Mouse (Mus musculus) inflammation-experienced regulatory T-cells, adult 6 months (primary cell): ENCODE results near the gene Col26a1. TPM values are rescaled to one million over a fixed set of nuclear protein-coding genes. Genes with fewer than 3 reads are reported as not detected.

ENCODE experiments used
- ATAC-seq: one replicate; pipeline ENCODE4 v1.8.0; 2017
- polyA plus RNA-seq, 3 experiments: library from polyadenylated mRNA; unstranded; fragments of 100-300 nt; shearing (Covaris generic); gene quantifications; one replicate each; pipeline ENCODE4 v1.2.1; 2017

Col26a1 gene
- polyA plus RNA-seq: not detected

DNA sequence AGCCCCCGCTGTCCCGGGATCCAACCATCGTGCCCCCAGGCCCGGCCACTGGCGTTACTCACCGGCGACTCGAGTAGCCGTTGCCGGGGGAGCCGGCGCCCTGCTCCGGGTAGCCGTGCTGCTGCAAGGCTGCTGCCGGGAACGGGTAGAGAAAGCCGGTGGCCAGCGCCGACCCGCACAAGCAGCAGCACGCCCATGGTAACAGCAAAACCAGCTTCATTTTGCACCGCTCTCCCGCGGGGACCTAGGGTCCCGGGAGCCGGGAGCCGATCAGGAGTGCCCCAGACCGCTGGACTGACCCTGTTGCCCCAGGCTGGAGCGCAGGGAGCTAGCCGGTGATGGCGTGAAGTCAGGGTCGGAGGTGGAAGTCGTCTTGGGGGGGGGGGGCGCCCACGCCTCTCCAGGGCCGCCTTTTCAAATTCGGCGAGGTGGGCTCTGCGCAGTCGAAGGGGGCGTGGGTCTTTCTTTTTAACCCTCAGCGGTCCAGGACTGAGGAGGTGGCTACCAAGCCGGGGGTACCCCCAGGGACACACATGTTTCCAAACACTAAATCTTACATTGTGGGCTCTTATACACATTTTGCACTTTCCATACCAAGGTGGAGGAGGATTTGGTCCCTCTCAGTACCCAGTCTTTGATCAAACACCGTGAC is at the start of gene Col26a1:
Col26a1 (minus strand) TSS at position 422 of the 652 bp plus-strand sequence.
- ATAC-seq: no peak

- ATAC-seq: no peak
Observed at GRCm38 (mm10) chr5:136931896-136932295, 48.9 kb upstream of the Col26a1 start.

DNA sequence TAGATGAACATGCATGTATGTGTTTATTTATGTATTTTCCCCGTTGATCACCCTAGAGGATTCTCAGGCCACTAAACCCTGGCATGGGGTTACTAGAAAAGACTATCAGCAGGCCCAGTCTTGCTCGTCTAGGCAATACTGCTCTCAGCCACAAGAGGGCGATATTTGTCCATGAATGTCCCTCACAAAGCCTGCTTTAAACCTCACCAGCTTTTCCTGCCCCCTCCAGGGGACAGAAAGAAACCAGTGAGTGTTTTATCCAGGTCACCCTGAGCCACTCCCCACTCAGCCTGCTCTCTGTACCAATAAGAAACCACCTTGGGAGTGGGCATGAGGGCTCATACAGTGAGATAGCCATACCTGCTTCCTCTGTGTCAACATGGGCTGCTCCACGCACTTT is 46.1 kb upstream of the Col26a1 start:
- ATAC-seq: peak; percentile 46

GRCm38 (mm10) chr5:136923751-136924478 is 40.9 kb upstream of the Col26a1 start:
- ATAC-seq: no peak

GRCm38 (mm10) chr5:136922830-136923229 is 39.8 kb upstream of the Col26a1 start:
- no peak for ATAC-seq

- ATAC-seq: no peak
Observed at GRCm38 (mm10) chr5:136919546-136920301, 36.7 kb upstream of the Col26a1 start.

DNA sequence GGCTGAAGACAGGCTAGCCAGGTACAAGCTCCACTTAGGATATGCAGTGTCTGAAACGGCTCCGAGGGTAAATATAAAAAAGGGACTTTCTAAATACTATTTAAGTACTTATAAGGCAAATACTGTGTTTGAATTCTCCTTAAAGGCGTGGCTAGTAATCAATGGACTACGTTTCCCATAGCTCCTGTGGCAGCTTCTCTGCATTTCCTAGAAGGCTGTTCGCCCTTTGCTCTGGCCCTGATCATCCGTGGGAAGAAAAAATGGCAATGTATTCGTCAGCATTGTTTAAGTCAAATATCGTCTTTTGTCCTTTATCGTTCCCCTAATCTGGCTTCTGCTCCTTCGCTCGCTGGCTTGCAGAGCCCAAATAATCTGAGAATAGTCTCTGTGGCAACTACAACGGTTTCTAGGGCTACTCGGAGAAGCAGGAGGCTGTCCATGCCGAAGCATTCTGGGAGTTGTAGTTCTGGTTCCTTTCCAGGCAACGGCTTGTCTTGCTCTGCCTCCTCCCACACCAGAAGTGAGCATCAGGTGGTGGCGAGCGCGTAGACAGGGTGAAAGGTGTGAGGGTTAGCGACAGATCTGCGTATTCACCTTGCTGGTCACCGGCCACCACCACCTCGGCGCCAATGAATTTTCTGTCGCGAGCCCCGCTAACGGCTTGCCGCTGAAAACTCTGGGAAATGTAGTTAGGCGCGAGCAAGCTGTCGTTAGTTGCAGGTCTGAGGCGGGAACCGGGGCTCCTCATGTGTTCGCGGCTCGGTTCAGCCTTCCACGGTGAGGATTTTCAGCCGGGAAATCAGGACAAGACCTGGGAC is 35.9 kb upstream of the Col26a1 start:
- peak; percentile 96 for ATAC-seq

- ATAC-seq: no peak
Observed at GRCm38 (mm10) chr5:136917613-136918242, 34.7 kb upstream of the Col26a1 start.

- no peak for ATAC-seq
Observed at GRCm38 (mm10) chr5:136914183-136914582, 31.2 kb upstream of the Col26a1 start.

- ATAC-seq: peak; percentile 97
Observed at GRCm38 (mm10) chr5:136907991-136908857, 25.2 kb upstream of the Col26a1 start, which contains the start of gene Ift22. Gene Ift22 (plus strand): TSS chr5:136908150.

GRCm38 (mm10) chr5:136907587-136907986 is 24.6 kb upstream of the Col26a1 start:
- ATAC-seq: no peak

- no peak for ATAC-seq
Observed at GRCm38 (mm10) chr5:136905630-136906029, 22.6 kb upstream of the Col26a1 start.

DNA sequence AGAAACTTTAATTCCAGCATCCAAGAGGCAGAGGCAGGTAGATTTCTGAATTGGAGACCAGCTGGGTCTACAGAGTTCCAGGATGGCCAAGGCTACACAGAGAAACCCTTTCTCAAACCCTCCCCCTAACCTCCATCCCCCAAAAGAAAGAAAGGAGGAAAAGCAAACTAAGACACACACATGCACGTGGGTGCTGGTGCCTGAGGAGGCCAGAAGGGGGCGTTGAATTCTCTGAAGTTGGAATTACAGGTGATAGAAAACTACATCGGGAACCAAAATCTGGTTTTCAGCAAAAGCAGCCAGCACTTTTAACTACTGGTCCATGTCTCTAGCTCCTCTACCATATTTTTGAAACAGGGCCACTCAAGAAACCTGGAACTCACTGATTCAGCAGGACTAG is 21.6 kb upstream of the Col26a1 start:
- no peak for ATAC-seq

GRCm38 (mm10) chr5:136895529-136895963 is 12.5 kb upstream of the Col26a1 start:
- no peak for ATAC-seq

DNA sequence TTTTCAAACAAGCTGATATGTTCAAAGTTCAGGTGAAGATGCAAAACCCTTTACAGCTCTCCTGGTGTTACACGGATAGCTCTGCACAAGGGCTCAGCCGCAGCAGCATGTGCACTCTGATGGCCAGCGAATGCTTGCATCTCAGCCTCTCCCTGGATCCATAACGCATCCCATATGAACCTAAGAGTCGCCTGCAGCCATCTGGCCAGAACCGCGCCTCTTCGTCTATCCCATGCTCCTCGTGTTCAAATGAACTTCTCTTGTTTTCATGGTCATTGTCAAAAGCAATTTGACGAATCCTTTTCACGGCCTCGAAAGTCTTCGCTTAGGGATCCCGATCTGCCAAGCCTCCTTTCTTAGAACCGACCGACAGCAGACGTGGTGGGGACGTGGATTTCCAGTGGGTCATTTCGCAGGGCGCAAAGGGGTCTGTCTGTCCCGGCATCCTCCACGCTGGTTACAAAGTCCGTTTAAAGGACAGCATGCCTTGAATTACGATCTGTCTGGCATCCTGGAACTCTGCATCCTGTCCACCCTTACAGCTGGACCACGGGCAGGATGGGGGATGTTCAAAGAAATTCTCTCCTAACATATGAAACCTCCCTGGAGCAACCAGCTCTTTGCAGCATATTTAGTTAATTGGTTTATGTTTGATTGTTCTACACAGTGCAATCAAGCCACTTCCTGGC is 12.0 kb upstream of the Col26a1 start:
- ATAC-seq: no peak

DNA sequence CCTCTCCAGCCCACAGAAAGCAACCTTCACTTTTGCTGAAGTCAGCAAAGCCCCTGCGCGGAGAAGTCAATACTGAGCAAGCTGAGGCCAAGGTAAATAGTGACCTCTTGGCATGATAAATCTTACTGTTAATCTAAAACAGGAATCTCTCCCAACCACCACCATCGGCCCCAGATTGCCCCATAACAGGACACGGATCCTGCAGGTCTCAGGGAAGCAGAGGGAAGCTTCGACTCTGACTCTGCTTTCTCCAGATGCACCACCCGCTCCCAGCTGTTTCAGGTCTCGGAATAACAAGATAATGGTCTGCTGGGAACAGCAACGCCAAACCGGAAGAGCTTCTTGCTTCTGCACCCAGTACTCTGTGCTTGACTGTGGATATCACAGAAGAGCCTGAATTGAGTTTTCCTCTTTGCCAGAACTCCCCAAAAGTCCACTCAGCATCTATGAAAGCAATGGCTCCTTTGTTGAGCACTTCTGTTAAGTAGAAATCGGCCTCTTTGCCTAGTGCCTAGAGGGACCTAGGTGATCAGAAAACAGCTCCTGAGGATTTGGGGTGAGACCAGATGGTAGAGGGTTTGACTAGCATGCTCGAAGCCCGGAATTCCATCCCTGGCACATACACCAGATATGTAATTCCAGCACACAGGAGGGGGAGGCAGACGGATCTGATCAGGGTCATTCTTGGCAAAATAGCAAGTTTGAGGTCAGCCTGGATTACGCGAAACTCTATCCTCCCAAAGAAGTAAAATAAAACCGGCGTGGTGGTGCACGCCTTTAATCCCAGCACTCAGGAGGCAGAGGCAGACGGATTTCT is 5.7 kb upstream of the Col26a1 start:
- ATAC-seq: no peak

- ATAC-seq: no peak
Observed at GRCm38 (mm10) chr5:136886957-136887356, 3.9 kb upstream of the Col26a1 start.

GRCm38 (mm10) chr5:136882055-136882787 is 788 bp downstream of the Col26a1 start:
- no peak for ATAC-seq
